Mouse (Mus musculus) lung, postnatal 4 days (tissue): ENCODE data around the gene Gabarap.
A peak's percentile ranks its signal among the peaks of the same experiment; 100 is the strongest.

Experiments
- DNase-seq, 2 experiments: peaks; one replicate each; pipeline ENCODE4 v3.0.0; 2021

Gabarap gene

DNA sequence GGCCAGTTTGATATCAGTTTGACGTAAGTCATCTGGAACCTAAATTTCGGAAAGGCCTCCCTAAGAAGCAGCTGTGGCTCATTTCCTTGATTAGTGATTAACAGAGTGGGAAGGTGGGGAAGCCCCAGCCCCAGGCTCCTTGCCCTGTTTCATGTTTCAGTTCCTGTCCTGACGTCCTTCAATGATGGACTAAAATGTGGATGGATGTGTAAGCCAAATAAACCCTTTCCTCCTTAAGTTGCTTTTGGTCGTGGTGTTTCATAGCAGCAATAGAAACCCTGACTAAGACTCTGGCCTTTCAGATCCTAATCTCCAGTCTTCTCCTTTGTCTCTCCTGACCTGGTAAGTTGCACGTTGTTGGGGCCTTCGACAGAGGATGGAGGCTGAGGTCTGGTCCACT, 20.7 kb upstream of the Gabarap start:
- no peak for DNase-seq

DNA sequence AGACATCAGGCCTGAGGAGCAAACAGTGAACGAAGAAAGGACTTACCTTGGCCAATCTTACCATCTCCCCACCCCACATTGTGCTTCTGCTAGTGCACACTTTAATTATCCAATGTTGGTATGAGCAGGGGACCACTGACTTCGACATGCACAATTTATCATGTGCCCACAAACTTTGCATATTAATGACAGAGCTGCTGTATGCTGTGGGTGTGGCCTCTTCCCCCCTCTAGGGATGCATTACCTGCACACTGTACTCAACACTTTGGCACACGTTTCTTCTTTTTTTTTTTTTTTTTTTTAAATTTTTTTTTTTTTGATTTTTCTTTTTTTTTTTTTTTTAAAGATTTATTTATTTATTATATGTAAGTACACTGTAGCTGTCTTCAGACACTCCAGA, 20.2 kb upstream of the Gabarap start:
- DNase-seq = no peak

DNA sequence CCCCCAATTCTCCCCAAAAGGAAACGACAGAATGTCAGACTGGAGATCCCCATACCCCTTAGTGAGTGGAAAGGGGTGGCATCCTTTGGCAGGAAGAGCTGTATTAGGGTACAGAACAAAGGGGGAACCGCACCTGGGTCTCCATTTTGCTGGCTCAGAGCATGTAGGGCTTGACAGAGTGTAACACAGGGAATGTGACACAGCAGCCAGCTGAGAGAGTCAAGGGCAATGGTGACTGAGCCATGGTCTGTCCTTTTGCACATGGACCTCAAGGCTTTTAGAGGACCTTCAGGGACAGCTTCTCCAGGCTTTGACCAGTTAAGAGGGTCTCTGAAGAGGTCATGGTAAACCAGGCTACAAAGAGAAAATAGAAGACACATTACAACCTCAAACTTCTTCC, 16.0 kb upstream of the Gabarap start:
- no peak for DNase-seq

DNA sequence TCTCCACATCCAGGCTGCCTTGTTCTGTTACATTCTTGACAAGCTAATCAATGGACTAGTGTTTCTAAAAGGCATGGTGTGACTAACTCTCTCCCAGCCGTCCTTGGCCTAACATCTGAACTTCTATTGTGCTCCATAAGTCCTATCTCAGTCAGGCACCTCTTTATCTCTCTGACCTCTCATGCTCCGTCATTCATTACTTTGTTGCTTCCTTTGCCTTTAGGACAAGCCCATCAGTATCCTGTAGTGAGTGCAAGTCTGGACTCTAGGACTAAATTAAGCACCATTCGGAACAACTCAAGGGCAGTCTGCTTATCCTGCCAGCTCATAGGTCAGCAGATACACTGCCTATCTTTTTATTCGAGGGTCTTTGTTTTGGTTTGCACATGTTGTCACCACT, 14.7 kb upstream of the Gabarap start:
- no peak for DNase-seq

DNA sequence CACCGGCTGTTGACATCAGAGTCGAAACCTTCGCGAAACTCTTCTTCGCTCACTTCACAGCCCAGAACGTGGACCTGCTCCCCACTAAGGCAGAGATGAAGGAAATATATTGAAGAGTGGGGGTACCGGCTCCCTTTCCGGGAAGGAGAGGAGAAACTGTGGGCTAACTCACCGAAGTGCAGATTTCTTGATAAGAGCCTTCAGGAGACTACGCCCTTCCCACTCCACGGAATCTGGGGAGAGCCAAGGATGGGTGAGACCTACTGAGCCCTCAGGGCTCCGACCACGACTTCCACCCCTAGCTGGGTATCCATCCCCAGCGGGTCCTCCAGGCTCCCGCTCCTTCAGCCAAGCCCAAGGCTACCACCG, 11.1 kb upstream of the Gabarap start:
- no peak for DNase-seq

DNA sequence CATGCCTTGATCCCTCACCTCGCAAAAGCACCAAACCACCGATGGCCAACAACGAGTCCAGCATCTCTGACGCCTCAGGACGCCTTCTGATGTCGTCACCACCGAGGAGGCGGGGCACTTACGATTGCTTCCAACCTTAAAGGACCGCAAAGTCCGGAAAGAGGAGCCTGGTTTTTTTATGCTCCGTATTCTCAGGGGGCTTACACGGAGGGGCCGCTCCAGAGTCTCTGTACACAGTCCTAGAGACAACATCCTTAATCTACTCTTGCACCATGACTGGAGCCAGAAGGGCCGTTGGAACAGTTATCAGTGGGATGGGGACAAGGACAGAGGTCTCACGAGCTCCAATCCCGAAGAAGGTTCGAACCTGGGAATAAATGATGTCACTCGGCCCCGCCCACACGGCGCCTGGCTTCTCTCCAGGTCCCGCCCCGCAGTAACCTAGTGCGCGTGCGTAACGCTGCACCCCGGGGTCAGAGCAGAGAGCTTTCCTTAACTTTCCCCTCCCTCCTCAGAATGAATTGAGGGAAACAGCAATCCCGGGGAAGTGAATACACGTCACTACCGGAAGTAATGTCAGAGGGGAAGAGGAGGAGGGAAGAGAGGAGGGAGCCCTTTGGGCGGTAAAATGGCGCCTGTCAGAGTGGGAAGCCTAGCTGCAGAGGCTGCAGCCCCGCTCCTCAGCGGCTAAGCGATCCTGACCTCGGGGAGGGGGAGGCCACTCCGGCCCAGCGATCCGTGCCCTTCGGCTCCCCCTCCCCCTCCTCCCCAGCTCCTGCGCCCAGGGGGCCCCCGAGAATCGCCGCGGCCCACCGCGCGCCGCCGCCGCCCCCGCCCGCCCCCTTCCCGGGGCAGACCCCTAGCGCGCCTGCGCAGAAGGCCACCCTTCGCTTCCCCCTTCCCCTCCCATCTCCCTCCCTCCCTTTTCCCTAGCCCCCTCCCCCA, 10.5 kb upstream of the Gabarap start:
- DNase-seq = peak; percentile 98

DNA sequence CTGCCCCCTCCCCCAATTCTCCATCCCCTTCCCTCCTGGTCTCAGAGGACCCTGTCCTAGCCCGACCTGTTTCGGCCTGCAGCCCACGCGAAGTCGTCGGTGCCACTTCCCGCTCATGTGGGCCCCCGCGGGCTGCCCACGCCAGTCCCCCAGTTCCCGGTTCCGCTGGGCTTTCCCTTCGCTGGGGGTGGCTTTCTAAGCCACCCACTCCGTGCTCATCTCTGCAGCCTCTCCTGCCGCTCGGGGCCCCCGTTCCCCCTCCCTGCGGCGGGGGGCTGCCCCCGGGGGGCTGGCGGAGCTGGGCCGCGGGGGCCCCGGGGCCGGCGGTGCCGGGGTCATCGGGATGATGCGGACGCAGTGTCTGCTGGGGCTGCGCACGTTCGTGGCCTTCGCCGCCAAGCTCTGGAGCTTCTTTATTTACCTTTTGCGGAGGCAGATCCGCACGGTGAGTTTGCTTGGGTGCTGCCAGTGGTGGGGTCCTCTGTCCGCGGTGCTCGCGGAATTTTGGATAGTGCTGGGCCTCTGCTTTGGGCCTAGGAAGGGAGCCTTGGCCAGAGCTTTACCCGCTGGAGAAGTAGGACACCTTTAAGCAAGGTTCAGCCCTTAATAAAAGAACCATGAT, 9.7 kb upstream of the Gabarap start, which contains the start of gene Ctdnep1:
Gene Ctdnep1 (plus strand): TSS at position 16 of the 622 bp plus-strand sequence.
- DNase-seq = peak in 1 of 2 experiments; percentile 36

DNA sequence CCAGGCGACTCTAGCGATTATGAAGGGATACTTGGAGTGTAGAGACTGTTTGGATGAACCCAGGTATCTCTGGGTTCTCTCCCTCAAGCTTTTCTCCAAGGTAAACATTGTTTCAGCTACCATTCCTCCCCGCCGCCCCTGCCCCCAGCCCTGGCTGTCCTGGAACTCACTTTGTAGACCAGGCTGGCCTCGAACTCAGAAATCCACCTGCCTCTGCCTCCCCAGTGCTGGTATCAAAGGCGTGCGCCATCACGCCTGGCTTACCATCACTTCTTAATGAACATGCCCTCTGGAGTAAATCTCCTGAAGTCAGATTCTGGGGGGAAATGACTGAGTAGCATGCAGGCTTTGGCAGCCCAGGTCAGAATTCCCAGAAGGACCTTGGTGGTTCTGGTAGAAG, 8.7 kb upstream of the Gabarap start, which contains the start of gene Elp5:
Gene Elp5 (minus strand): TSS at position 293 of the 400 bp plus-strand sequence.
- DNase-seq = no peak

DNA sequence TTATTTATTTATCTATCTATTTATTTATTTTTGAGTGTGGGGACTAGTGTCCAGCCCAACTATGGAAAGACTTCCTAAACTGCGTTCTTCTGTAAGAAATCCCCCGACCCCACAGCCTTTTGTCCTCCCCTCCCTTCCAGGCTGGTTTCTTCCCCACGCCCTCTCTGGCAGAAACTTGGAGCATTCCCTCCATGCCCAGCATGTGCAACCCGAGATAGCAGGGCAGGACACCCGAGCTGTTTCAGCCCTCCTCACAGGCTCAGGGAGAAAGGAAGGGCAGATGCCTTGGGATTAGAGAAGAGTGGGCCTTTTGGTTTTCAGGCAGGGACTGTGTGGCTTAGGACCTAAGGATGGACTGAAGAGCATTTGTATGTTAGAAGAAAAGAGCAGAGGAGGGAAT, 8.1 kb upstream of the Gabarap start:
- DNase-seq = no peak

DNA sequence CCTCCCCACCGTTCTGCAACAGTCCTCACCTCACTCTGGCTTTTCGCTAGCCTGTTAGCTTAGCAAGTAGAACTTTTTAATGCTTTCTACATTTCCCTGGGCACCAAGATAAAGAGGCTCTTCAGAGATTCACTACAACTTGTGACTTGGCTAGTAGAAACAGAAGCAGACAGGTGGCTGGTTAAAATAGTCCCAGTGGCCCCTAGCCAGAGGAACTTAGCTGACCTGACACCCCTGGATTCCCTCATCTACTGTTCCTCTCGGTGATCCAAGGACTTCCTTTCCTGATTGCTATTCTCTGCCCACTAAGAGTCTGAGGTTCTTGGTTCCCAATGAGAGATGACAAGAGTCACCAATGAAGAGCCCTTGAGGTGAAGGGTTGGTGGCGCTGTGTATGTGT, 7.6 kb upstream of the Gabarap start:
- no peak for DNase-seq

DNA sequence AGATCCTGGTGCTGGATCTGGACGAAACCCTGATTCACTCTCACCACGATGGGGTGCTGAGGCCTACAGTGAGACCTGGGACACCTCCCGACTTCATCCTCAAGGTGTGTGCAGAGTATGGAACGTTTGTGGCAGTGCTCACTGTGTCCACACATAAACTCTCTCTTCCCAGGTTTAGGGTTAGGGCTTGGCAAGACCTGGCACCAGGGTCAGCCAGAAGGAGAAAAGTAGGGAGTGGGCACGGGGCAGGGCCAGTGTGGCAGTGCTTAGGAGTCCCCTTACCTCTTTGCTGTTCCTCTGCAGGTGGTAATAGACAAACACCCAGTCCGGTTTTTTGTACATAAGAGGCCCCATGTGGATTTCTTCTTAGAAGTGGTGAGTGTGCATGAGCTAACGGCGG, 6.5 kb upstream of the Gabarap start:
- DNase-seq = no peak

DNA sequence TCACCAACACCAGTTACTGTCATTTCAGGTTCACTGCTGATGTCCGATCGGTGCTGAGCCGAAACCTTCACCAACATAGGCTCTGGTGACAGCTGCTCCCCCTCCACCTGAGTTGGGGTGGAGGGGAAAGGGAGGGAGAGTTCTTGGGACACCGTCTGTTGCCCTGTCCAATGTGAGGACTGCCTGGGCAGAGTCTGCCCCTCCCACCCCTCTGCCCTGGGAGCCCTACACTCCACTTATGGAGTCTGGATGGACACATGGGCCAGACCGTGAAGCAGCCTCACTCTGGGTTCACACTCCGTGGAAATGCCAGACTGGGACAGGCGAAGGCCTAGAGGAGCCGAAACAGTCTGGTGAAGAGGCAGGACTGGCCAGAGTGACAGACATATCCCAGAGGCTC, 994 bp upstream of the Gabarap start:
- DNase-seq = no peak

DNA sequence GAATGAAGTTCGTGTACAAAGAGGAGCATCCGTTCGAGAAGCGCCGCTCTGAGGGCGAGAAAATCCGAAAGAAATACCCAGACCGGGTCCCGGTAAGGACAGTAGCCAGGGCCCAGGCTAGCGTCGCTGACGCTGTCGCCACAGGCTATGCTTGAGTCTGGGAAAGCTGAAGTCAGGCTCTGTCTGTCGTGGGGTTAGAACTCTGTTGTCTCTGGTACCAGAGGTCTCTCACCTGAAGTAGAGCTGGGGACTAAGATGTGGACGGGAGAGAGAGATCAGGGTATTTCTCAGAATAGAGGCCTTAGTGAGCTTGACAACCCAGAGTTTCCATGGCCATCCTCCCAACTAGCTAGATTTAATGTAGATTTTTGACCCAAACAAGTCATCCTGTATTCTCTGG, 768 bp downstream of the Gabarap start:
- DNase-seq = no peak

DNA sequence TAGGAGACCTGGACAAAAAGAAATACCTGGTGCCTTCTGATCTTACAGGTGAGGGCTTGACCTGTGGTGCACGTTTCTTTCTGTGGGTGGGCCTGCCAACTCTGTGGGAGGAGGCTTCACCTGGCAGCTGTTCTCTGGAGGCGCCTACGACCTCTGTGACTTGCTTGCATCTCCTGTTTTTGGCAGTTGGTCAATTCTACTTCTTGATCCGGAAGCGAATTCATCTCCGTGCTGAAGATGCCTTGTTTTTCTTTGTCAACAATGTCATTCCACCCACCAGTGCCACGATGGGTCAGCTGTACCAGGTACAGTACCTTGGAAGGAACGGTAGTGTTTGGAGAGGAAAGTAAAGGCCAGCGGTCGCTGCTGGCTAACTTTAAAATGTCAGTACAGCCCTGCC, 1.5 kb downstream of the Gabarap start:
- DNase-seq = no peak

DNA sequence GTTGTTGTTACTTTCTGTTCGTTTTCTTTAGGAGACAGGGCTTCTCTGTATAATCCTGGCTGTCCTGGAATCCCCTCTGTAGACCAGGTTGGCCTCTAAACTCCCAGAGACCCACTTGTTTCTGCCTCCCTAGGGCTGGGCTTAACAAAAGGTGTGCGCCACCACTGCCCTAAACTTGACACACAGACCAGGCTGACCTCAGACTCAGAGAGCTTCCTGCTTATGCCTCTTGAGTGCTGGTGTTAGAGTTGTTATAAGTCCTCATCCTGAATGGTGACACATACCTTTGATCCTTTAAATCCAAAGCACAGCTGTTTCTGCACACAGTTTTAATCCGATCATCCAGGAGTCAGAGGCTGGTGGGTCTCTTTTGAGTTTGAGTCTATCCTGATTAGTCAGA, 2.0 kb downstream of the Gabarap start:
- no peak for DNase-seq

DNA sequence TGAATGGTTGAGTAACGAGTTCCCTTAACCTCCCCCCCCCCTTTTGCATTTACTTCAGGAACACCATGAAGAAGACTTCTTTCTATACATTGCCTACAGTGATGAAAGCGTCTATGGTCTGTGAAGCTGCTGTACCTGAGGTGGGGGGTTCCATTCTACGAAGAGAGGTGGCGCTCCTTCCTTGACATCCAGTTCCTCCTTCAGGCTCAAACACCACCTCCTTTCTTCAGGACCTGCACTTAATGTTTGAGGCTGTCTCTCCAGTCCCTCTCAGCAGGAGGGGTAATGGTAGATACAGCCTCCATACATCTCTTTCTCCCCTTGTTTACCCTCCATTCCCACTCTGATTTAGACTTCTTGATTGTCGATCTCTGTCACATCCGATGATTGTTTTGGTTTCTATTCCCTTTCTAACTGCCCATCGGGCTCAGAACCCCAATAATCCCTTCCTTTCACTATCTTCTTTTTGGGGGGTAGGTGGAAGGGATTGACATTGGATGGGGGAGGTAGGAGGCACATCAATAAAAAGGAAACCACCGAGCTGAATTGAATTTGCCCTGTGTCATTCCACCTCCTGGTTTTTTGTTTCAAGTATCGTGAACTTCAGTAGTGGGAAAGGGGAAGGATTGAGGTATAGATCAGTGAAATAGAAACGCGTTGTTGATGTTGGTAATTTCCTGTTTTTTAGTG, 3.6 kb downstream of the Gabarap start:
- DNase-seq = no peak

DNA sequence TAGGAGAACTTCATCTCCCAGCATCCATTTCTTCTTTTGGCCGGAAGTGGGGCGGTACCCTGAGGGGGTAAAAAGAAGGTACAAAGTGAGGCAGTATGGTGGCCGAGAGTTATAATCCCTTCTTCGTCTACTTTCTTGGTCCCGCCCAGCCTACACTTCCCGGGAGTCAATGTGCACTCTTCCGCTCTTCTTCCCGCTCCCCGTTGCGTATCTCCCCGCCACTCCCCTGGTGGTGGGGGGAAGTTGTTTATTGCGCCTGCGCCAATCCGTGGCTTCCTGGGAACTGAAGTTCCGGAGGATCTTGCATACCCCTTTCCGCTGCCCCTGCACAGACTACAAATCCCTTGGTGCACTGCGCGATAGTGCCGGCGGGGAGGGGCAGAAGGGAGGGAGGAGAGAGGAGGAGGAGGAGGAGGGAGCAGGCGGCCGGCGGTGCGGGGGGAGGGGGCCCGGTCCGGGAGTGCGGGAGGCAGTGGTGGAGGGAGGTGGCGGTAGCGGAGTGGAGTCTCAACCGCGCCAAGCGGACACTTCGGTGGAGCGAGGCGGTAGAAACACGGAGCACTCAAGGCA, 4.5 kb downstream of the Gabarap start, which contains the start of gene Phf23:
Gene Phf23 (plus strand): TSS at position 387 of the 570 bp plus-strand sequence.
- DNase-seq = peak; percentile 98 to 99

DNA sequence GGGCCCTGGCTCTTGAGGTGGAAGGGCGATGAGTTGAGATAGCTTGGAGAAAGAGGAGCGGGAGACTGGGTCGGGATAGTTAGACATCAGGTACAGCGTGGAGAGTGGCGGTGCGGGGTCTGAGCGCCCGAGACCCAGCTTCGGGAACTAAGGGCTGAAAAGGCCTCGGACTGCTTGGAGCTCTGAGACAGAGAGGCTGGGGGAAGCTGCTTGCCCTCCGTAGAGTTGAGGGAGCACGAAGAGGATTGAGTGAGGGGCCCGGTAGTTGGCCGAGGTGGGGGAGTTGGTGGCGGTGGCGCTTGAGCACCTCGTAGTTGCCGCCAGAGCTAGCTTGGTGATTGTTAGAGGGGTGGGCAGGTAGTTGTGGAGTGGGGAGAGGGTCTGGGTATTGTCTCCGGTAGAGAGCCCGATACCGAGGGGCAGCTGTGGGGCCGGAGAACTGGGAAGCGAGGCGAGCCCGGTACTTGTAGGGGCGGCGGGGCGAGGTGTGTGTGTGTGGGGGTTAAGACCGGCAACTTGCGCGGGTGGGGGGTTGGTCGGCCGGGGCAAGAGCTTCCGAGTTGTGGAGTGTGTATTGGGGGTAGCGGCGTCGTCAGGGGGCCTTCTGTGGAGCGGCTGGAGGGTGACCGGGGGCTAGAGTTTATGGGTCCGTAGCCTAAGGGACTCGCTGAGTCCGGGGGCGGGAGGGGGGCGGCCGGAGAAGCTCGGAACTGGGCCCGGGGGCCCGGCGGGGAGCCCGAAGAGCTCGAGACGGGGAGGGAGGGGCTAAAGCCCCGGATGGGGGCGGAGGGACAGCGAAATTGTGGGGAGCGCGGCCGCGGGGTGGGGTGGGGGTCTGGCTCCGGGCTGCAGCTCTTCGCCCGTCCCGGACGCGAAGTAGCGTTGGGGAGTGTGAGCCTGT, 5.5 kb downstream of the Gabarap start:
- DNase-seq = peak in 1 of 2 experiments; percentile 67

DNA sequence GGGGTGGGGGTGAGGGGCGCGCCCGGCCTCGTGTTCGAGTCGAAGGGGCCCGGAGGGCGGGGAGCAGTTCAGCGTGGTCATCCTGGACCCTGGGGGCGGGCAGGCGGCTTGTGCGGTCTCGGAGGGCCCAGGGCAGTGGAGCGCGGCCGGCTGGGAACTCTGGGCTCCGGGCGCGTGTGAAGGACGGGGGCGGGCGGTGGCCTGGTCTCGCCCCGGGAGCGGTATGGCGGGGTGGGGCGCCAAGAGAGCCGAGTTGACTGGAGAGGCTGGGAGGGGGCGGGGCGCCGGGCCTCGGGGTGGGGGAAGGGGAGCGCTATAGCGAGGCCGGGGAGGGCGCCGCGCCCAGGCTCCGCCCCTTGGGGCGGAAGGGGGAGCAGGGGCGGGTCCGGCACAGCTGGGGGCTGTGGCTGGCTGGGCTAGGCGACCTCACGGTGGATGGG, 6.1 kb downstream of the Gabarap start:
- peak; percentile 93 to 95 for DNase-seq

DNA sequence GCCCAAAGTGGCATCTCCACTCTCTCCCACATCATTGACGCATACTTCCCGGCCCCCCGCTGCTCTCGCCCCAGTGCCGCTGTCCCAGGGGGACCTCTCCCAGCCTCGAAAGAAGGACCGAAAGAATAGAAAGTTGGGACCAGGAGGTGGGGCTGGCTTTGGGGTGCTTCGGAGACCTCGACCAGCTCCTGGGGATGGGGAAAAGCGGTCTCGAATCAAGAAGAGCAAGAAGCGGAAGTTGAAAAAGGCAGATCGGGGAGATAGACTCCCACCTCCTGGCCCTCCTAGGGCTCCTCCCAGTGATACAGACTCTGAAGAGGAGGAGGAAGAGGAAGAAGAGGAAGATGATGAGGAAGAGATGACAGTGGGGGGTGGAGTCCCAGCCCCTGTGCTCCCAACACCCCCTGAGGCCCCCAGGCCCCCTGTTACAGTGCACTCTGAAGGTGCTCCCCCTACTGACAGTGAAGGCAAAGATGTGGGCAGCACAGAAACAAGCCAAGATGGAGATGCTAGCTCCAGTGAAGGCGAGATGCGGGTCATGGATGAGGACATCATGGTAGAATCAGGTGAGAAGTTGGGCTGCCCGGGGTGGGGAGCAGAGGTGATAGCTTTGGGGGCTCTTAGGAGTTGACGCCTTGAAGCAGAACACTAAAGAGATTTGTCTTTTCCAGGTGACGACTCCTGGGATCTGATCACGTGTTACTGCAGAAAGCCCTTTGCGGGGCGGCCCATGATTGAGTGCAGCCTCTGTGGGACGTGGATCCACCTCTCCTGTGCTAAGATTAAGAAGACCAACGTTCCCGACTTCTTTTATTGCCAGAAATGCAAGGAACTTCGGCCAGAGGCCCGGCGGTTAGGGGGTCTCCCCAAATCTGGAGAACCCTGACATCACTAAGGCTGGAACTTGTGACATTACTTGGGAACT, 7.9 kb downstream of the Gabarap start:
- no peak for DNase-seq

DNA sequence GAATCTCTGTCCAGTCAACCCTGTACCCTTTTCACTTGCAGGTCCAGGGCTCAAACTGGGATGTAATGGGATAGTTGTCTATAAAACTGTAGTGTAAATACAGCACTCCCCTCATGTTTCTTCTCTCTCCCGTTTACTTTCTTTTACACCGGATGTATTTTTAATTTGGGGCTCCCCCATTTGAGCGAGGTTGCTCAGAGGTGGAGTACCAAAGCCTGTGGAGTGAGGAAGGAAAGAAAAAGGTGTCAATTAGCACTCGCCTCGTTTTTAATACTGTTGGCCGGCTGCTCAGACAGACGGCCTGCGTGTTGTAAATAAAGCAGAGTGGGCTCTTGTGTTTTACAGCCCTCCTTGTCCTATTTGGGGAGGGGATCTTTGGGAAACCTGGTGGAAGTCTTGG, 8.7 kb downstream of the Gabarap start:
- DNase-seq = no peak
